Mouse (Mus musculus): Measurements from ENCODE around the gene Dynlt1c. TPM values are rescaled to one million over a fixed set of nuclear protein-coding genes. Genes with fewer than 3 reads are reported as not detected.
"Not testable (repeated sequence)": the region's sequence is repeated elsewhere in the genome, so short reads cannot be mapped to it uniquely, and the experiment has no call there.

Dynlt1c gene
- polyA plus RNA-seq, 3 experiments from 2014 or later = 20.9 to 51.8 (median 47.6) TPM

GRCm38 (mm10) chr17:6620035-6620434 lies 18.6 kb downstream of the Dynlt1c start:
- not testable (repeated sequence) for ATAC-seq

GRCm38 (mm10) chr17:6620730-6621451 lies 19.4 kb downstream of the Dynlt1c start:
- not testable (repeated sequence) for ATAC-seq

- not testable (repeated sequence) for ATAC-seq
These were observed 20.5 kb downstream of the Dynlt1c start for GRCm38 (mm10) chr17:6621976-6622375.

GRCm38 (mm10) chr17:6624926-6625558 lies 23.6 kb downstream of the Dynlt1c start:
- ATAC-seq = not testable (repeated sequence)

- not testable (repeated sequence) for ATAC-seq
These were observed 28.9 kb downstream of the Dynlt1c start for GRCm38 (mm10) chr17:6630398-6630797.

- ATAC-seq = not testable (repeated sequence)
These were observed 31.4 kb downstream of the Dynlt1c start for GRCm38 (mm10) chr17:6632850-6633249.

- not testable (repeated sequence) for ATAC-seq
These were observed 34.3 kb downstream of the Dynlt1c start for GRCm38 (mm10) chr17:6635781-6636180.

GRCm38 (mm10) chr17:6636861-6637260 lies 35.4 kb downstream of the Dynlt1c start:
- no peak for ATAC-seq

GRCm38 (mm10) chr17:6637434-6637833 lies 36.0 kb downstream of the Dynlt1c start:
- ATAC-seq = not testable (repeated sequence)

- ATAC-seq = not testable (repeated sequence)
These were observed 37.0 kb downstream of the Dynlt1c start for GRCm38 (mm10) chr17:6638444-6638843.

GRCm38 (mm10) chr17:6639486-6639885 lies 38.0 kb downstream of the Dynlt1c start:
- ATAC-seq = not testable (repeated sequence)

GRCm38 (mm10) chr17:6640044-6640637 lies 38.7 kb downstream of the Dynlt1c start:
- not testable (repeated sequence) for ATAC-seq

GRCm38 (mm10) chr17:6640771-6641429 lies 39.4 kb downstream of the Dynlt1c start:
- ATAC-seq = peak; percentile 60

- not testable (repeated sequence) for ATAC-seq
These were observed 42.7 kb downstream of the Dynlt1c start for GRCm38 (mm10) chr17:6644210-6644609.

GRCm38 (mm10) chr17:6644673-6645072 lies 43.2 kb downstream of the Dynlt1c start:
- not testable (repeated sequence) for ATAC-seq

GRCm38 (mm10) chr17:6645668-6646067 lies 44.2 kb downstream of the Dynlt1c start:
- ATAC-seq = not testable (repeated sequence)

GRCm38 (mm10) chr17:6646841-6647240 lies 45.4 kb downstream of the Dynlt1c start:
- not testable (repeated sequence) for ATAC-seq

GRCm38 (mm10) chr17:6647452-6647851 lies 46.0 kb downstream of the Dynlt1c start:
- not testable (repeated sequence) for ATAC-seq

- not testable (repeated sequence) for ATAC-seq
These were observed 49.6 kb downstream of the Dynlt1c start for GRCm38 (mm10) chr17:6650904-6651565.

GRCm38 (mm10) chr17:6653341-6653946 lies 52.0 kb downstream of the Dynlt1c start:
- ATAC-seq = not testable (repeated sequence)

- peak; percentile 24 for ATAC-seq
These were observed 53.6 kb downstream of the Dynlt1c start for GRCm38 (mm10) chr17:6655087-6655511.
